Mouse (Mus musculus) neural tube, embryonic 14.5 days (tissue): ENCODE results near the gene Hsf2bp. TPM values are rescaled to one million over a fixed set of nuclear protein-coding genes. Genes with fewer than 3 reads are reported as not detected.

Source experiments
- ATAC-seq: fragments of 200-750 bp; cut with Nextera tagmentation; 2 replicates; pipeline ENCODE4 v1.8.0; 2017; ENCODE audit warnings: low read depth, mild to moderate bottlenecking, moderate TSS enrichment, moderate library complexity
- H3K27ac ChIP-seq: fragments of 300-500 bp; sonication (generic); 2 replicates; pipeline ENCODE4 v1.5.1; 2014; ENCODE audit warnings: low read depth, mild to moderate bottlenecking, control low read depth, low read length, moderate library complexity, mixed read lengths
- H3K27me3 ChIP-seq: fragments of 300-500 bp; sonication (generic); 2 replicates; pipeline ENCODE4 v1.6.1; 2014; ENCODE audit warnings: low read length; ENCODE audit not compliant: control insufficient read depth, insufficient read depth
- H3K36me3 ChIP-seq: fragments of 300-500 bp; sonication (generic); 2 replicates; pipeline ENCODE4 v1.6.1; 2014; ENCODE audit warnings: low read length, mixed read lengths; ENCODE audit not compliant: control insufficient read depth, insufficient read depth
- H3K4me1 ChIP-seq: fragments of 300-500 bp; sonication (generic); 2 replicates; pipeline ENCODE4 v1.6.1; 2014; ENCODE audit warnings: low read length; ENCODE audit not compliant: control insufficient read depth, insufficient read depth
- H3K4me2 ChIP-seq: fragments of 300-500 bp; sonication (generic); 2 replicates; pipeline ENCODE4 v1.6.1; 2014; ENCODE audit warnings: mild to moderate bottlenecking, low read depth, low read length, control low read depth
- H3K4me3 ChIP-seq: fragments of 300-500 bp; sonication (generic); 2 replicates; pipeline ENCODE4 v1.5.1; 2014; ENCODE audit warnings: low read depth, low read length, control low read depth, mixed read lengths
- H3K9ac ChIP-seq: fragments of 300-500 bp; sonication (generic); replicated peaks from 2 replicates; pipeline ENCODE4 v1.6.1; 2014; ENCODE audit warnings: low read depth, mild to moderate bottlenecking, control low read depth, low read length, mixed read lengths
- H3K9me3 ChIP-seq: fragments of 300-500 bp; sonication (generic); 2 replicates; pipeline ENCODE4 v1.6.1; 2016; ENCODE audit warnings: low read length; ENCODE audit not compliant: control insufficient read depth
- WGBS: fragments of 180-500 bp; shearing (Covaris S2); extraction: QIAGEN DNeasy Blood & Tissue Kit; methylation state at CpG from one replicate; pipeline ENCODE4 v1.1.7; 2014; 5-methylcytosine and 5-hydroxymethylcytosine counted together
- polyA plus RNA-seq: library from polyadenylated mRNA; unstranded; fragments of >200 nt; fragmentation: Nextera tagmentation; extraction: Ambion mirVana; gene quantifications from 2 replicates; pipeline ENCODE4 v1.2.1, GENCODE M21; 2014

Hsf2bp gene
- polyA plus RNA-seq, 1 experiment from 2014 or later = 0.52 TPM

GRCm38 (mm10) chr17:31966566-31966965 lies 69.6 kb downstream of the Hsf2bp start:
- no peaks in the 10 kb centered on the region for H3K4me1 ChIP-seq
- H3K27ac ChIP-seq = no peak overlapping the region
- H3K36me3 ChIP-seq = no peaks in the 10 kb centered on the region
- H3K9ac ChIP-seq = no peak overlapping the region
- no peaks in the 10 kb centered on the region for H3K27me3 ChIP-seq
- H3K4me2 ChIP-seq = no peak overlapping the region
- no peaks in the 10 kb centered on the region for H3K9me3 ChIP-seq
- no peak for ATAC-seq
- H3K4me3 ChIP-seq = no peak overlapping the region
- 82% methylated on average over 1 of the region's 1 CpGs for WGBS

- no peak overlapping the region for H3K4me3 ChIP-seq
- H3K4me2 ChIP-seq = no peak overlapping the region
- H3K27me3 ChIP-seq = no peaks in the 10 kb centered on the region
- H3K9ac ChIP-seq = no peak overlapping the region
- 24% methylated on average over 2 of the region's 2 CpGs for WGBS
- no peak overlapping the region for H3K27ac ChIP-seq
- H3K4me1 ChIP-seq = no peaks in the 10 kb centered on the region
- ATAC-seq = no peak
- no peaks in the 10 kb centered on the region for H3K36me3 ChIP-seq
- no peaks in the 10 kb centered on the region for H3K9me3 ChIP-seq
Observed at GRCm38 (mm10) chr17:31965623-31966022, 70.5 kb downstream of the Hsf2bp start.

- Histone ChIP-seq H3K4me1 (no peaks in the 10 kb centered on the region), H3K27me3 (no peaks in the 10 kb centered on the region), H3K4me2 (no peak overlapping the region), H3K9ac (no peak overlapping the region), H3K9me3 (no peaks in the 10 kb centered on the region), H3K4me3 (no peak overlapping the region), H3K27ac (no peak overlapping the region), H3K36me3 (no peaks in the 10 kb centered on the region)
- 45% methylated on average over 4 of the region's 4 CpGs for WGBS
- no peak for ATAC-seq
Observed at GRCm38 (mm10) chr17:31962930-31963329, 73.2 kb downstream of the Hsf2bp start.

- Histone ChIP-seq H3K4me1 (no peaks in the 10 kb centered on the region), H3K9me3 (no peaks in the 10 kb centered on the region), H3K4me2 (no peak overlapping the region), H3K36me3 (no peaks in the 10 kb centered on the region), H3K27ac (no peak overlapping the region), H3K27me3 (no peaks in the 10 kb centered on the region), H3K4me3 (no peak overlapping the region), H3K9ac (no peak overlapping the region)
- no peak for ATAC-seq
- WGBS = 88% methylated on average over 5 of the region's 5 CpGs
Observed at GRCm38 (mm10) chr17:31962281-31962680, 73.9 kb downstream of the Hsf2bp start.

GRCm38 (mm10) chr17:31954551-31955140 lies 81.5 kb downstream of the Hsf2bp start:
- WGBS = 90% methylated on average over 9 of the region's 9 CpGs

GRCm38 (mm10) chr17:31949076-31949475 lies 87.1 kb downstream of the Hsf2bp start:
- H3K9me3 ChIP-seq = no peaks in the 10 kb centered on the region
- H3K4me2 ChIP-seq = no peak overlapping the region
- H3K4me3 ChIP-seq = no peak overlapping the region
- ATAC-seq = no peak
- no peaks in the 10 kb centered on the region for H3K4me1 ChIP-seq
- no peaks in the 10 kb centered on the region for H3K36me3 ChIP-seq
- no peak overlapping the region for H3K27ac ChIP-seq
- 88% methylated on average over 1 of the region's 1 CpGs for WGBS
- H3K9ac ChIP-seq = no peak overlapping the region
- no peaks in the 10 kb centered on the region for H3K27me3 ChIP-seq

More at GRCm38 (mm10) chr17:31954551-31955140, 81.5 kb downstream of the Hsf2bp start:
- Histone ChIP-seq H3K36me3 (no peaks in the 10 kb centered on the region), H3K27me3 (no peaks in the 10 kb centered on the region), H3K4me3 (no peak overlapping the region), H3K27ac (no peak overlapping the region), H3K9me3 (no peaks in the 10 kb centered on the region), H3K9ac (no peak overlapping the region), H3K4me2 (no peak overlapping the region), H3K4me1 (no peaks in the 10 kb centered on the region)
- no peak for ATAC-seq

GRCm38 (mm10) chr17:31946436-31946835 lies 89.7 kb downstream of the Hsf2bp start:
- Histone ChIP-seq H3K4me3 (no peak overlapping the region), H3K4me1 (no peaks in the 10 kb centered on the region), H3K4me2 (no peak overlapping the region), H3K27ac (no peak overlapping the region), H3K36me3 (no peaks in the 10 kb centered on the region), H3K27me3 (no peaks in the 10 kb centered on the region), H3K9me3 (no peaks in the 10 kb centered on the region), H3K9ac (no peak overlapping the region)
- WGBS = 96% methylated on average over 9 of the region's 9 CpGs
- no peak for ATAC-seq

- ATAC-seq = no peak
- no peaks in the 10 kb centered on the region for H3K9me3 ChIP-seq
- no peaks in the 10 kb centered on the region for H3K27me3 ChIP-seq
- H3K9ac ChIP-seq = no peak overlapping the region
- no peaks in the 10 kb centered on the region for H3K4me1 ChIP-seq
- 75% methylated on average over 10 of the region's 10 CpGs for WGBS
- H3K4me2 ChIP-seq = no peak overlapping the region
- no peak overlapping the region for H3K27ac ChIP-seq
- H3K36me3 ChIP-seq = no peaks in the 10 kb centered on the region
- no peak overlapping the region for H3K4me3 ChIP-seq
Observed at GRCm38 (mm10) chr17:31943881-31944539, 92.1 kb downstream of the Hsf2bp start.

GRCm38 (mm10) chr17:31941616-31942015 lies 94.5 kb downstream of the Hsf2bp start:
- Histone ChIP-seq H3K9me3 (no peaks in the 10 kb centered on the region), H3K4me2 (no peak overlapping the region), H3K27ac (no peak overlapping the region), H3K27me3 (no peaks in the 10 kb centered on the region), H3K36me3 (no peaks in the 10 kb centered on the region), H3K4me1 (no peaks in the 10 kb centered on the region), H3K9ac (no peak overlapping the region), H3K4me3 (no peak overlapping the region)
- no peak for ATAC-seq
- WGBS = 55% methylated on average over 4 of the region's 4 CpGs
